Mouse (Mus musculus): ENCODE results near the gene Arpc3.

DNA sequence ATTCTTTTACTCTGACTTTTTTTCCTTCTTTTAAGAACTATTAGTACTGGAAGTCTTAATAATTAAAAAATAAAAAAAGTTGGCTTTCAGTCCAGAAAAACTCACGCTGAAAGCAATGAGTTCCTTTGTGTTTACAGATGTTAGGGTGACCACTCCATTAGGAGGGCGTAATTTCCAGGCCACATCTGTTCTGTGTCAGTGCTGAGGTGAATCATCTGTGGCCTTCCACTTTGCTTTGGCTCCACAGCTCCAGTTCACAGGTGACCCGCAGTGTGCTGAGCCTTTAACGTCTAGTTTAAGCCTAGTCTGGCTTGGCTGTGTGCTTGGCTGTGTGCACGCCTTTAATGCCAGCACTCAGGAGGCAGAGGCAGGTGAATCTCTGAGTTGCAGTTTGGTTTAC, 20.2 kb downstream of the Arpc3 start:
- TF ChIP-seq CTCF (IDR thresholded peaks at IDR 0.05; ENCODE audit: borderline replicate concordance, insufficient read depth, low read depth, low read length) (no peak), POLR2A (IDR thresholded peaks at IDR 0.05; ENCODE audit: borderline replicate concordance, insufficient read depth, low read length) (no peak)

Data from cerebellum, adult 2 months (tissue).